Mouse (Mus musculus): Measurements from ENCODE around the gene Slit3. TPM values are rescaled to one million over a fixed set of nuclear protein-coding genes. Genes with fewer than 3 reads are reported as not detected.

The Slit3 gene
- polyA plus RNA-seq, 1 experiment from 2014 or later, result 14.3 TPM

DNA sequence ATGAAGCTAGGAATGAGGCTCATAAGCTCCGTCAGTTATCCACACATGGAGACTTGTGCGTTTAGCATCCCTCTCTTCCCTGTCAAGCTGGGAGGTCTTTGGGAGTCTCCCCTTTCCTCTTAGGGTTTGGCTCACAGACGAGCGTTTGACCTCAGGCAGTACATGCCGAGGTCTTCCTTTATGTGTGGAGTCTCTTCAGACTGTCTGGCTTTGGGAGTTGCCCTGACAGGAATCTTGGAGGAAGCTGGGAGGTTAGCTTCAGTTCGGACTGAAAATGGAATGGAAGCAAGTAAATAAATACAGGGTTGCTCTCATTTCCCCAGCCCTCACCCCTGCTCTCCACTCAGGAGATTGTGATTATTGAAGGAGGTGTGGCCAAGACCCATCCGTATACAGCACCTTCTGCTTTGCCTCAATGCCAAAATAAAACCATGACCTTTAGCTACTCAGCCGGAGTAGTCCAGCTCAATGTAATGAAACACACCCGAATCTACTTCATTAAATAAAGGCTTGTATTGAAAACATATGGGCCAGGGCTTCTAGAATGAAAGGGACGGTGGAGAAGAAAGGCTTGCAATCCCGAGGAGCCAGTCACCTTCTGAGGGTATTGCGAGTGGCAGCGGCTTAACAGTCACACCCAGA, 297.0 kb downstream of the Slit3 start:
- H3K4me3 ChIP-seq (replicated peaks; ENCODE audit: low read length), result no peak overlapping the region
- WGBS, result 72% methylated on average over 13 of the region's 13 CpGs
- no peak overlapping the region for H3K9ac ChIP-seq
- no peaks in the 10 kb centered on the region for H3K4me1 ChIP-seq (replicated peaks; ENCODE audit: control insufficient read depth, insufficient read depth, low read length)
- H3K27ac ChIP-seq, result no peak overlapping the region
- no peak overlapping the region for H3K4me2 ChIP-seq (replicated peaks)
- ATAC-seq (ENCODE audit: low FRiP score) (no peak), DNase-seq (ENCODE audit: low spot score) (no peak)
- H3K9me3 ChIP-seq (ENCODE audit: control insufficient read depth, low read length), result no peaks in the 10 kb centered on the region
- H3K27me3 ChIP-seq (ENCODE audit: control insufficient read depth, insufficient read depth, low read length), result no peaks in the 10 kb centered on the region
- H3K36me3 ChIP-seq (replicated peaks; ENCODE audit: control insufficient read depth, insufficient read depth), result no peaks in the 10 kb centered on the region

DNA sequence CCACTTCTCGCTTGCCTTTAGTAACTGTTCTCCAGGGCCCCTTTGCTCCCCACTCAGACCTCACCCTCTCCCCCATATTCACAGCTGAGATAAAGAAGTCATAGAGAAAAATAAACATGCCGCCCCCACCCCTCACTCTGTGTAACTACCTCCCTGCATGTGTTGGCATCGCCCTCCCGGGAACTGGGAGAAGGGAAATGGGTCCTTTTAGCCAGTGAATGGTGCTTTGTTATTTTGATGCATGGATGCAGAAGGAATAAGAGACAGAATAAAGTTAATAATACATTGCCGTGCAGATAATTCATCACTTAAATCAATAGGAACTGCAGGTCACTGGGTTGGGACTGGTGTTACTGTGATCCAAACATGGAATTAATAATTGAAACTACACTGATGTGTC, 298.0 kb downstream of the Slit3 start:
- WGBS, result 67% methylated on average over 5 of the region's 5 CpGs
- DNase-seq (ENCODE audit: low spot score) (no peak), ATAC-seq (ENCODE audit: low FRiP score) (no peak)
- Histone ChIP-seq H3K9me3 (ENCODE audit: control insufficient read depth, low read length) (no peaks in the 10 kb centered on the region), H3K9ac (no peak overlapping the region), H3K27ac (no peak overlapping the region), H3K4me2 (replicated peaks) (no peak overlapping the region), H3K27me3 (ENCODE audit: control insufficient read depth, insufficient read depth, low read length) (no peaks in the 10 kb centered on the region), H3K4me1 (replicated peaks; ENCODE audit: control insufficient read depth, insufficient read depth, low read length) (no peaks in the 10 kb centered on the region), H3K36me3 (replicated peaks; ENCODE audit: control insufficient read depth, insufficient read depth) (no peaks in the 10 kb centered on the region), H3K4me3 (replicated peaks; ENCODE audit: low read length) (no peak overlapping the region)

DNA sequence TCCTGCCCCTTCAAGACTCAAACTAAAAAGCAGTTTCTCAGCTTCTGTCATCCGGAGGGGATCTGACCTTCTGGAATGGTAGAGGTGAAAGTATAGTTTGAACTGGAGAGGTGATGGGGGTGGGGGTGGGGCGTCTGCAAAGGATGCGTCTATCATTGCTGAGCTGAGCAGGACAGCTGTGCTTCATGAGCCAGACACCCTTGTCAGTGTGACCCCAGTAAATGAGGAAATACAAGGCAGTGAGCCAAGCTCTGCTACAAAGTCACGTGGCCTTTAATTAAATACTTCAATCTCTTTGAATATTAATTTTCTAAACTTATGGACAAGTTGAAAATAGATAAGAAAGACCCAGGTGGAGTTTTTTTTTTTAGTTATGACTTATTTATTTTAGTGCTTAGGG, 300.7 kb downstream of the Slit3 start:
- Histone ChIP-seq H3K4me1 (replicated peaks; ENCODE audit: control insufficient read depth, insufficient read depth, low read length) (no peaks in the 10 kb centered on the region), H3K9ac (no peak overlapping the region), H3K27me3 (ENCODE audit: control insufficient read depth, insufficient read depth, low read length) (no peaks in the 10 kb centered on the region), H3K4me2 (replicated peaks) (no peak overlapping the region), H3K27ac (no peak overlapping the region), H3K4me3 (replicated peaks; ENCODE audit: low read length) (no peak overlapping the region), H3K9me3 (ENCODE audit: control insufficient read depth, low read length) (no peaks in the 10 kb centered on the region), H3K36me3 (replicated peaks; ENCODE audit: control insufficient read depth, insufficient read depth) (no peaks in the 10 kb centered on the region)
- WGBS, result 50% methylated on average over 4 of the region's 4 CpGs
- ATAC-seq (ENCODE audit: low FRiP score), result no peak
- no peak for DNase-seq (ENCODE audit: low spot score)

DNA sequence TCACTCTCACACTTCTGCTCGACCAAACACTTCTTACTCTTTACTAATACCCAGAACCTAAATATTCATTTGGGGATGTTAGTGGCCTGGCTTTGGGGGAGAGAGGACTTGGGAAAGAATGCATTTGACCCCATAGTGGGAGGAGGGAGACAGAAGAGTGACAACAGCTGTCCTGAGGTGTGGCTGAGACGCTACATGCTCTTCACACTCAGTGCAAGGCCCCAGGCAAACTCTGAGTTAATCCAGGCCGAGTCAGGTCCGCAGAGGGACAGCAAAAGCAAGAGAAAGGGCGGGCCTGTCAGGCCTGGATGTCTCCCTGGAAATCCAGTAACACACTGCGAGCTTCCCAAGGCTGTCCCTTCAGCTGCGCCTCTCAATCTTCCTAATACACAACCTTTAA, 307.0 kb downstream of the Slit3 start:
- no peak for DNase-seq (ENCODE audit: low spot score)
- Histone ChIP-seq H3K27ac (no peak overlapping the region), H3K4me2 (replicated peaks) (no peak overlapping the region), H3K36me3 (replicated peaks; ENCODE audit: control insufficient read depth, insufficient read depth) (no peaks in the 10 kb centered on the region), H3K9me3 (ENCODE audit: control insufficient read depth, low read length) (no peaks in the 10 kb centered on the region), H3K9ac (no peak overlapping the region), H3K4me3 (replicated peaks; ENCODE audit: low read length) (no peak overlapping the region), H3K4me1 (replicated peaks; ENCODE audit: control insufficient read depth, insufficient read depth, low read length) (no peaks in the 10 kb centered on the region), H3K27me3 (ENCODE audit: control insufficient read depth, insufficient read depth, low read length) (no peaks in the 10 kb centered on the region)
- no peak for ATAC-seq (ENCODE audit: low FRiP score)
- WGBS, result 76% methylated on average over 7 of the region's 7 CpGs

DNA sequence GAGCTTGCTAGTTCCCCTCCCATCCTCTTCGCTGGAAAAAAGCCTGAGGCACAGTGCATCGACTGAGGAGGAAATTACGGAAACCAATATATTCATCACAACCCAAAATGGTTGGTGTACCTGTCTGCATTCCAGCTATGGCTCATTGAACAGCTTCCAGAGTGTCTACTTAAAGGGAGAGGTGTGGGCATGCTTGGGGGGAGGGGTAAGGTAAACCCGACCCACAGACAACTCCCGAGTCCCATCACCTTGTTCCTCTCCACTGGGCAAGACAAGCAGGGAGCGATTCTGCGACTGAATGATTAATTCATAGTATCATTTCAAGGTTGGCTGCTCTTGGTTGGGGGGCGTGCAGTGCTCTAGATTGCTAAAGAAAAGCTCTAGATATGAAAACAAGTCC, 310.1 kb downstream of the Slit3 start:
- ATAC-seq (ENCODE audit: low FRiP score), result no peak
- no peak for DNase-seq (ENCODE audit: low spot score)
- Histone ChIP-seq H3K27ac (no peak overlapping the region), H3K4me1 (replicated peaks; ENCODE audit: control insufficient read depth, insufficient read depth, low read length) (no peaks in the 10 kb centered on the region), H3K9me3 (ENCODE audit: control insufficient read depth, low read length) (no peaks in the 10 kb centered on the region), H3K27me3 (ENCODE audit: control insufficient read depth, insufficient read depth, low read length) (no peaks in the 10 kb centered on the region), H3K4me3 (replicated peaks; ENCODE audit: low read length) (no peak overlapping the region), H3K4me2 (replicated peaks) (no peak overlapping the region), H3K9ac (no peak overlapping the region), H3K36me3 (replicated peaks; ENCODE audit: control insufficient read depth, insufficient read depth) (no peaks in the 10 kb centered on the region)
- 70% methylated on average over 8 of the region's 8 CpGs for WGBS

DNA sequence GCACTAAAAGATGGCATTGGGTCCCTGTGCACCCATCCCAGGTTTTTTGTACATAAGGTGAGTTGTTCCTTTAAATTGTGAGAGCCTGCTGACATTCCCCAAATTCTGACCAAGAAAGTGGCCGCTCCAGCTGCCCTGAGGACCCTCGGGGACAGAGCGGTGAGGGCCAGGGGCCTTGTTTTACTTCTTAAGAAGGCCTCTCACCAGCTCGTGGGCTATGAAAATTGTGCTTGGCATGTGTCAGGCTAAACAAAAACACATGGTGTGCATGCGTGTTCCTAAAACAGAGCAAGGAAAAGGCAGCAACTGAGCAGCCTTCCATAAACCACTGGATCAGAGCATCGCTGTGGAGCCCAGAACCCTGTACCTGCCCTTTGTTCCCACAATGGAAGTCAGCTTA, 316.5 kb downstream of the Slit3 start:
- H3K9me3 ChIP-seq (ENCODE audit: control insufficient read depth, low read length), result no peaks in the 10 kb centered on the region
- no peaks in the 10 kb centered on the region for H3K27me3 ChIP-seq (ENCODE audit: control insufficient read depth, insufficient read depth, low read length)
- DNase-seq (ENCODE audit: low spot score) (no peak), ATAC-seq (ENCODE audit: low FRiP score) (no peak)
- H3K4me3 ChIP-seq (replicated peaks; ENCODE audit: low read length), result no peak overlapping the region
- WGBS, result 93% methylated on average over 6 of the region's 6 CpGs
- H3K4me2 ChIP-seq (replicated peaks), result no peak overlapping the region
- H3K4me1 ChIP-seq (replicated peaks; ENCODE audit: control insufficient read depth, insufficient read depth, low read length), result peaks cover 2% of the 10 kb centered on the region; the same call in 1 of the 2 replicates
- H3K9ac ChIP-seq, result no peak overlapping the region
- no peak overlapping the region for H3K27ac ChIP-seq
- no peaks in the 10 kb centered on the region for H3K36me3 ChIP-seq (replicated peaks; ENCODE audit: control insufficient read depth, insufficient read depth)

DNA sequence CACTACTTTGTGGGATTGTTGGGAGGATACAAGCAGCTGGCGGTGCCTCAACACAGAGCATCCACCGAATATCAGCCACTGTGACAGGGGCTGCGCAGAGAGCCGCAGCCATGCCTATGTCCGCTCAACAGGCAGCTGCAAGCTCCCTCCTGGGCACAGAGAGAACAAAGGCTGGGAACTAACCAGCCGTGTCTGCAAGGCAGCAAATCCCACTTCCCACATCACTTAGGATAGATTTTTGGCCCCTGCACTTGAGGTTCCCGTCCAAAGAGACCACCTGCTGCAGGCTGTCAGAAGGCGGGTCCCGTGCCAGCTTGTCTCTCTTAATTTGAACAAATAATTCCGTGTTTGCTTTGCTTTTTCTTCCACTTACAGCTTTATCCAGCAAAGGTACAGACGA, 319.2 kb downstream of the Slit3 start:
- no peak overlapping the region for H3K4me3 ChIP-seq (replicated peaks; ENCODE audit: low read length)
- WGBS, result 32% methylated on average over 11 of the region's 11 CpGs
- no peak overlapping the region for H3K27ac ChIP-seq
- peak; percentile 51; the same call in 1 of the 2 replicates for ATAC-seq (ENCODE audit: low FRiP score)
- no peaks in the 10 kb centered on the region for H3K36me3 ChIP-seq (replicated peaks; ENCODE audit: control insufficient read depth, insufficient read depth)
- H3K4me2 ChIP-seq (replicated peaks), result no peak overlapping the region
- no peak overlapping the region for H3K9ac ChIP-seq
- DNase-seq (ENCODE audit: low spot score), result peak; percentile 30
- H3K9me3 ChIP-seq (ENCODE audit: control insufficient read depth, low read length), result no peaks in the 10 kb centered on the region
- H3K27me3 ChIP-seq (ENCODE audit: control insufficient read depth, insufficient read depth, low read length), result no peaks in the 10 kb centered on the region
- peaks cover 2% of the 10 kb centered on the region; the same call in 1 of the 2 replicates for H3K4me1 ChIP-seq (replicated peaks; ENCODE audit: control insufficient read depth, insufficient read depth, low read length)

DNA sequence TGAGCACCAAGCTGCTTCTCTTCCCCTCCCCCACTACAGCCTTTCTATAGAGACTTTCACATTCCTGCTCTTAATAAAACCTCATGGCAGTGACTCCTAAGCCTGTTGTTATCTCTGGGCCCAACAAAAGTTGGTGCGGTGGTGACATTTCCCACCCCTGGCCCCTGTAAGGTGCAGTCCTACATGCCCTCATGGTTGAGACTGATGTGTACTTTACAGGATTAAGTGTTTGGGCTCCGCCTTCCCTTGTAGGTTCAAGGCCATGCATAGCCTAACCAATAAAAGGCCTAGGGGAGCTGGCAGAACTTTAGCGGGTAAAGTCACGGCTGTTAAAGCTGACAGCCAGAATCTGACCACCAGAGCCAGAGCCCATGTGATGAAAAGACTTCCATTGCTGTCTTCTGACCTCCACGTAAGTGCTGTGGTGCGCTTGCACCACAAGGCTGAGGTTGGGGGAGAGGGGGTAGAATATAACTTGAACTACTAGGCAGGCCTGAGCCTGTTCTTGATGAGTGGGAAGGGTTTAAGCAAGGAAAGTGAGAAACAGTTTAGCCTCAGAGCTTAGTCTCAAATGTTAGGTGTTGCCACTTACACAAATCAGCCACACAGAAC, 323.6 kb downstream of the Slit3 start:
- H3K4me2 ChIP-seq (replicated peaks), result no peak overlapping the region
- peaks cover 2% of the 10 kb centered on the region; the same call in 1 of the 2 replicates for H3K4me1 ChIP-seq (replicated peaks; ENCODE audit: control insufficient read depth, insufficient read depth, low read length)
- H3K36me3 ChIP-seq (replicated peaks; ENCODE audit: control insufficient read depth, insufficient read depth), result no peaks in the 10 kb centered on the region
- no peaks in the 10 kb centered on the region for H3K9me3 ChIP-seq (ENCODE audit: control insufficient read depth, low read length)
- H3K27ac ChIP-seq, result no peak overlapping the region
- no peak overlapping the region for H3K9ac ChIP-seq
- H3K4me3 ChIP-seq (replicated peaks; ENCODE audit: low read length), result no peak overlapping the region
- ATAC-seq (ENCODE audit: low FRiP score) (no peak), DNase-seq (ENCODE audit: low spot score) (no peak)
- 66% methylated on average over 6 of the region's 6 CpGs for WGBS
- H3K27me3 ChIP-seq (ENCODE audit: control insufficient read depth, insufficient read depth, low read length), result no peaks in the 10 kb centered on the region

DNA sequence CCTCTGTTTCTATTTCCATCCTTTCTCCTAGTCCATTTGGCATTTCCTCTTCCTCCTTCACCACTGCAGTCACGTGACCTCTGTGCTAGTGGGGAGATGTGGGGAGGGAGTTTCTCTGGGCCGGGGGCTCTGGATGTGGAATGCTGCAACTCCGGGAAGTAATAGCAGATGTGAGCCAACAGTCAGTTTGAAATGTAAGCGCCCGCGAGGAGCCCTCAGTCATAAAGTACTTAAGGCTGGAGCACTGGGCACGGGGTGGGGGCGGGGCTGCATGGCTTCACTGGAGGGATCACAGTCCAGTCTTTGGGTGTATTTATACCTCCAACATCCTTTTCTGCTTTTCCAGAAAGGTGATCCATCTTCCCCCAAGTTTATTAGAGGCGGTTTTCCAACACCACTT, 326.9 kb downstream of the Slit3 start:
- H3K9me3 ChIP-seq (ENCODE audit: control insufficient read depth, low read length), result no peaks in the 10 kb centered on the region
- no peak overlapping the region for H3K4me2 ChIP-seq (replicated peaks)
- 0 out of 2 replicates have a peak, but pooled peaks cover 4% of the 10 kb centered on the region for H3K4me1 ChIP-seq (replicated peaks; ENCODE audit: control insufficient read depth, insufficient read depth, low read length)
- no peaks in the 10 kb centered on the region for H3K36me3 ChIP-seq (replicated peaks; ENCODE audit: control insufficient read depth, insufficient read depth)
- H3K4me3 ChIP-seq (replicated peaks; ENCODE audit: low read length), result no peak overlapping the region
- DNase-seq (ENCODE audit: low spot score) (no peak), ATAC-seq (ENCODE audit: low FRiP score) (no peak)
- H3K27ac ChIP-seq, result no peak overlapping the region
- no peaks in the 10 kb centered on the region for H3K27me3 ChIP-seq (ENCODE audit: control insufficient read depth, insufficient read depth, low read length)
- no peak overlapping the region for H3K9ac ChIP-seq
- WGBS, result 76% methylated on average over 9 of the region's 9 CpGs

Measured in hindbrain, embryonic 14.5 days (tissue).